8 mouse cellular contexts compared by ENCODE assay signal in genomic region chr4:129271991-129272755, GRCm38 (mm10). TPM values are rescaled to one million over a fixed set of nuclear protein-coding genes. Genes with fewer than 3 reads are reported as not detected.
A peak's percentile ranks its signal among the peaks of the same experiment; 100 is the strongest.
DNase-seq lines count a peak whose midpoint lies in the region; ATAC-seq and TF ChIP-seq lines count a peak whose summit lies in the region.

No protein-coding gene starts in this region.

- H3K4me1 ChIP-seq in midbrain, embryonic 13.5 days (replicated peaks), result no peaks in the 10 kb centered on the region
- H3K4me1 ChIP-seq in midbrain, embryonic 15.5 days, result peaks cover 4% of the 10 kb centered on the region; the same call in 1 of the 2 replicates
- no peaks in the 10 kb centered on the region for H3K4me1 ChIP-seq in limb, embryonic 14.5 days (ENCODE audit: control insufficient read depth, insufficient read depth, low read length)
- no peaks in the 10 kb centered on the region for H3K4me1 ChIP-seq in stomach, postnatal 0 days (replicated peaks; ENCODE audit: control insufficient read depth, insufficient read depth)
- H3K4me1 ChIP-seq in forebrain, embryonic 16.5 days (replicated peaks; ENCODE audit: control insufficient read depth, insufficient read depth, low read length), result peaks cover 4% of the 10 kb centered on the region; the same call in 1 of the 2 replicates

- peak; percentile 80 for DNase-seq in fat pad, adult 2 months (ENCODE audit: extremely low read depth, low read depth, low spot score)
- DNase-seq in limb, embryonic 14.5 days (ENCODE audit: low spot score), result no peak
- DNase-seq in stomach, postnatal 0 days (ENCODE audit: low spot score), result peak; percentile 94
- DNase-seq in natural killer cell, adult 2 months (ENCODE audit: low spot score in 2 of 2), result no peak
- DNase-seq in layer of hippocampus, postnatal 25 days (ENCODE audit: extremely low spot score in 1 of 2, low spot score in 1 of 2), result no peak

- H3K27ac ChIP-seq in midbrain, embryonic 13.5 days, result no peak overlapping the region
- no peak overlapping the region for H3K27ac ChIP-seq in midbrain, embryonic 15.5 days
- no peak overlapping the region for H3K27ac ChIP-seq in limb, embryonic 14.5 days (replicated peaks; ENCODE audit: low read depth, low read length)
- peak overlapping the region; percentile 83 for H3K27ac ChIP-seq in stomach, postnatal 0 days (replicated peaks)
- no peak overlapping the region for H3K27ac ChIP-seq in forebrain, embryonic 16.5 days (ENCODE audit: low read length)

- 0 out of 2 replicates have a peak, but pooled peaks have one; percentile 48 for ATAC-seq in midbrain, embryonic 13.5 days
- ATAC-seq in midbrain, embryonic 15.5 days (replicated peaks), result no peak
- 0 out of 2 replicates have a peak, but pooled peaks have one; percentile 20 for ATAC-seq in limb, embryonic 14.5 days (ENCODE audit: low FRiP score, low read depth)
- ATAC-seq in stomach, postnatal 0 days (ENCODE audit: low FRiP score, low TSS enrichment), result peak; percentile 94
- ATAC-seq in forebrain, embryonic 16.5 days, result no peak

- H3K9ac ChIP-seq in midbrain, embryonic 13.5 days (replicated peaks), result no peak overlapping the region
- no peak overlapping the region for H3K9ac ChIP-seq in midbrain, embryonic 15.5 days
- no peak overlapping the region for H3K9ac ChIP-seq in limb, embryonic 14.5 days (ENCODE audit: low read depth, low read length, severe bottlenecking)
- H3K9ac ChIP-seq in stomach, postnatal 0 days (ENCODE audit: low read length), result peak overlapping the region; percentile 47; the same call in 1 of the 2 replicates
- H3K9ac ChIP-seq in forebrain, embryonic 16.5 days (replicated peaks; ENCODE audit: low read depth, low read length), result no peak overlapping the region

- H3K9me3 ChIP-seq in midbrain, embryonic 13.5 days, result no peaks in the 10 kb centered on the region
- no peaks in the 10 kb centered on the region for H3K9me3 ChIP-seq in midbrain, embryonic 15.5 days
- H3K9me3 ChIP-seq in limb, embryonic 14.5 days (ENCODE audit: control insufficient read depth, low read length), result no peaks in the 10 kb centered on the region
- no peaks in the 10 kb centered on the region for H3K9me3 ChIP-seq in stomach, postnatal 0 days (ENCODE audit: control insufficient read depth, low read length)
- no peaks in the 10 kb centered on the region for H3K9me3 ChIP-seq in forebrain, embryonic 16.5 days (ENCODE audit: control insufficient read depth, low read length)

- no peak for TF ChIP-seq EP300 in stomach, postnatal 0 days (optimal IDR thresholded peaks at IDR 0.05)

- no peaks in the 10 kb centered on the region for H3K36me3 ChIP-seq in midbrain, embryonic 13.5 days
- H3K36me3 ChIP-seq in midbrain, embryonic 15.5 days (replicated peaks), result no peaks in the 10 kb centered on the region
- H3K36me3 ChIP-seq in limb, embryonic 14.5 days (ENCODE audit: control insufficient read depth, insufficient read depth, low read length), result no peaks in the 10 kb centered on the region
- no peaks in the 10 kb centered on the region for H3K36me3 ChIP-seq in stomach, postnatal 0 days (ENCODE audit: control insufficient read depth, insufficient read depth, low read length)
- no peaks in the 10 kb centered on the region for H3K36me3 ChIP-seq in forebrain, embryonic 16.5 days (ENCODE audit: control insufficient read depth, insufficient read depth)

- H3K4me2 ChIP-seq in midbrain, embryonic 13.5 days (replicated peaks), result no peak overlapping the region
- no peak overlapping the region for H3K4me2 ChIP-seq in midbrain, embryonic 15.5 days
- H3K4me2 ChIP-seq in limb, embryonic 14.5 days (replicated peaks; ENCODE audit: low read depth, low read length, severe bottlenecking), result no peak overlapping the region
- peak overlapping the region; percentile 25 for H3K4me2 ChIP-seq in stomach, postnatal 0 days (replicated peaks; ENCODE audit: low read depth)
- H3K4me2 ChIP-seq in forebrain, embryonic 16.5 days (ENCODE audit: low read length), result no peak overlapping the region

- WGBS in midbrain, embryonic 13.5 days, result 30% methylated on average over 15 of the region's 15 CpGs
- 26% methylated on average over 15 of the region's 15 CpGs for WGBS in midbrain, embryonic 15.5 days
- 12% methylated on average over 15 of the region's 15 CpGs for WGBS in limb, embryonic 14.5 days
- 17% methylated on average over 15 of the region's 15 CpGs for WGBS in stomach, postnatal 0 days
- WGBS in forebrain, embryonic 16.5 days, result 17% methylated on average over 15 of the region's 15 CpGs

- no peak overlapping the region for H3K4me3 ChIP-seq in midbrain, embryonic 13.5 days (replicated peaks)
- H3K4me3 ChIP-seq in midbrain, embryonic 15.5 days, result no peak overlapping the region
- H3K4me3 ChIP-seq in limb, embryonic 14.5 days (replicated peaks; ENCODE audit: low read length), result no peak overlapping the region
- H3K4me3 ChIP-seq in stomach, postnatal 0 days (ENCODE audit: low read depth, low read length), result peak overlapping the region; percentile 13; the same call in 1 of the 2 replicates
- H3K4me3 ChIP-seq in forebrain, embryonic 16.5 days (replicated peaks; ENCODE audit: low read length), result no peak overlapping the region

- no peak for TF ChIP-seq CTCF in stomach, postnatal 0 days (IDR thresholded peaks at IDR 0.05; ENCODE audit: low read depth)

- no peak for TF ChIP-seq POLR2A in limb, embryonic 14.5 days (IDR thresholded peaks at IDR 0.05; ENCODE audit: borderline replicate concordance, extremely low read depth, insufficient read depth, insufficient read length)

- no peaks in the 10 kb centered on the region for H3K27me3 ChIP-seq in midbrain, embryonic 13.5 days
- H3K27me3 ChIP-seq in midbrain, embryonic 15.5 days (replicated peaks), result no peaks in the 10 kb centered on the region
- H3K27me3 ChIP-seq in limb, embryonic 14.5 days (ENCODE audit: control insufficient read depth, insufficient read depth, low read length), result no peaks in the 10 kb centered on the region
- no peaks in the 10 kb centered on the region for H3K27me3 ChIP-seq in stomach, postnatal 0 days (ENCODE audit: control insufficient read depth, insufficient read depth, low read length)
- H3K27me3 ChIP-seq in forebrain, embryonic 16.5 days (replicated peaks; ENCODE audit: control insufficient read depth, insufficient read depth, low read length), result no peaks in the 10 kb centered on the region

RNA-seq across cellular contexts. Expression of gene C77080, which starts 11.0 kb away (rescaled TPM):
- polyA plus RNA-seq in midbrain, embryonic 13.5 days (2015; fragmentation: Nextera tagmentation; extraction: Ambion mirVana), result 5.1 and 5.4 TPM in 2 replicates
- 9.4 and 9.7 TPM in 2 replicates for polyA plus RNA-seq in midbrain, embryonic 15.5 days (2015; fragmentation: Nextera tagmentation; extraction: Ambion mirVana)
- 17.1 and 22.5 TPM in 2 replicates for polyA plus RNA-seq in limb, embryonic 14.5 days (2012; rRNA removed)
- polyA plus RNA-seq in limb, embryonic 14.5 days (2014; fragmentation: Nextera tagmentation; extraction: Ambion mirVana), result 7.6 and 9.2 TPM in 2 replicates
- polyA plus RNA-seq in stomach, postnatal 0 days (2015; fragmentation: Nextera tagmentation; extraction: Ambion mirVana), result 9.6 and 10.3 TPM in 2 replicates
- total RNA-seq in layer of hippocampus, postnatal 25 days (2021), result 1 to 10 TPM; 7.5 to 7.7 TPM
- 3.8 and 4.7 TPM in 2 replicates for polyA plus RNA-seq in forebrain, embryonic 16.5 days (2015; fragmentation: Nextera tagmentation; extraction: Ambion mirVana)

RNA-seq across cellular contexts. Expression of gene Sync, which starts 15.2 kb away (rescaled TPM):
- polyA plus RNA-seq in midbrain, embryonic 13.5 days (2015; fragmentation: Nextera tagmentation; extraction: Ambion mirVana), result 0.27 and 0.67 TPM in 2 replicates
- 0.50 and 0.86 TPM in 2 replicates for polyA plus RNA-seq in midbrain, embryonic 15.5 days (2015; fragmentation: Nextera tagmentation; extraction: Ambion mirVana)
- 3.9 and 5.3 TPM in 2 replicates for polyA plus RNA-seq in limb, embryonic 14.5 days (2012; rRNA removed)
- polyA plus RNA-seq in limb, embryonic 14.5 days (2014; fragmentation: Nextera tagmentation; extraction: Ambion mirVana), result 4.6 and 6.1 TPM in 2 replicates
- polyA plus RNA-seq in stomach, postnatal 0 days (2015; fragmentation: Nextera tagmentation; extraction: Ambion mirVana), result 2.9 and 3.2 TPM in 2 replicates
- total RNA-seq in layer of hippocampus, postnatal 25 days (2021), result 1 to 10 TPM in 1 of 2 experiments, under 1 TPM in 1; 0.79 to 1.3 TPM
- polyA plus RNA-seq in forebrain, embryonic 16.5 days (2015; fragmentation: Nextera tagmentation; extraction: Ambion mirVana), result 0.31 and 0.38 TPM in 2 replicates

Comparison
In these comparisons a context has a peak if more than half of its experiments do, and no peak if none do; other contexts are left out.
1. ATAC-seq: peak in midbrain, embryonic 13.5 days (single experiment), limb, embryonic 14.5 days (single experiment) and stomach, postnatal 0 days (single experiment); none in midbrain, embryonic 15.5 days (single experiment) and forebrain, embryonic 16.5 days (single experiment).
2. DNase-seq: peak in fat pad, adult 2 months (single experiment) and stomach, postnatal 0 days (single experiment); none in limb, embryonic 14.5 days (single experiment), natural killer cell, adult 2 months (0 of 2) and layer of hippocampus, postnatal 25 days (0 of 2).